Mouse (Mus musculus): ENCODE results near the gene Cd79a.

GRCm38 (mm10) chr7:24892125-24892583 lies 5.0 kb upstream of the Cd79a start:
- no peak for TF ChIP-seq CTCF (IDR thresholded peaks at IDR 0.05; ENCODE audit: extremely low read depth, insufficient read depth, low read length)
- no peak for TF ChIP-seq POLR2A (IDR thresholded peaks at IDR 0.05; ENCODE audit: extremely low read depth, insufficient read depth, low read length)
